Mouse (Mus musculus) cerebellum, adult 11 months (tissue): ENCODE results near the gene Gm12355.
"Not testable (repeated sequence)": the region's sequence is repeated elsewhere in the genome, so short reads cannot be mapped to it uniquely, and the experiment has no call there.

Experiments
- DNase-seq: peaks from one replicate; pipeline ENCODE4 v3.0.0; 2022

Gm12355 gene

GRCm38 (mm10) chr11:98625611-98626410, at the start of gene Gm12355, which contains the start of gene Gsdma3:
Gene Gm12355, minus strand, starts transcription at chr11:98625661.
Gene Gsdma3, plus strand, starts transcription at chr11:98626360.
- no peak for DNase-seq

- DNase-seq: peak; percentile 54
Measured at GRCm38 (mm10) chr11:98673136-98673535, 47.7 kb upstream of the Gm12355 start.

GRCm38 (mm10) chr11:98672482-98672881, 47.0 kb upstream of the Gm12355 start:
- DNase-seq: no peak

GRCm38 (mm10) chr11:98671857-98672256, 46.4 kb upstream of the Gm12355 start:
- no peak for DNase-seq

GRCm38 (mm10) chr11:98671284-98671815, 45.9 kb upstream of the Gm12355 start:
- no peak for DNase-seq

GRCm38 (mm10) chr11:98668984-98669383, 43.5 kb upstream of the Gm12355 start:
- no peak for DNase-seq

GRCm38 (mm10) chr11:98664091-98664490, 38.6 kb upstream of the Gm12355 start, which contains the start of gene Gsdma:
Gene Gsdma, plus strand, starts transcription at chr11:98664351.
- DNase-seq: no peak

GRCm38 (mm10) chr11:98660517-98660916, 35.1 kb upstream of the Gm12355 start:
- DNase-seq: no peak

GRCm38 (mm10) chr11:98655076-98655475, 29.6 kb upstream of the Gm12355 start:
- not testable (repeated sequence) for DNase-seq

- DNase-seq: no peak
Measured at GRCm38 (mm10) chr11:98646459-98646858, 21.0 kb upstream of the Gm12355 start, which contains the start of gene Gsdma2. Gene Gsdma2, plus strand, starts transcription at chr11:98646759.

- no peak for DNase-seq
Measured at GRCm38 (mm10) chr11:98645946-98646345, 20.5 kb upstream of the Gm12355 start.

- DNase-seq: no peak
Measured at GRCm38 (mm10) chr11:98644757-98645156, 19.3 kb upstream of the Gm12355 start.

GRCm38 (mm10) chr11:98640091-98640490, 14.6 kb upstream of the Gm12355 start:
- no peak for DNase-seq

- DNase-seq: no peak
Measured at GRCm38 (mm10) chr11:98637501-98637900, 12.0 kb upstream of the Gm12355 start.

GRCm38 (mm10) chr11:98635312-98635970, 10.0 kb upstream of the Gm12355 start:
- DNase-seq: not testable (repeated sequence)

GRCm38 (mm10) chr11:98630646-98631045, 5.2 kb upstream of the Gm12355 start:
- no peak for DNase-seq

GRCm38 (mm10) chr11:98628706-98629105, 3.2 kb upstream of the Gm12355 start:
- DNase-seq: no peak

GRCm38 (mm10) chr11:98624381-98624780, 1.1 kb downstream of the Gm12355 start:
- not testable (repeated sequence) for DNase-seq

GRCm38 (mm10) chr11:98623981-98624380, 1.5 kb downstream of the Gm12355 start:
- DNase-seq: not testable (repeated sequence)

- no peak for DNase-seq
Measured at GRCm38 (mm10) chr11:98620791-98621190, 4.7 kb downstream of the Gm12355 start.

GRCm38 (mm10) chr11:98606763-98607162, 18.7 kb downstream of the Gm12355 start:
- DNase-seq: no peak

- DNase-seq: not testable (repeated sequence)
Measured at GRCm38 (mm10) chr11:98604911-98605310, 20.6 kb downstream of the Gm12355 start.

GRCm38 (mm10) chr11:98603953-98604352, 21.5 kb downstream of the Gm12355 start:
- DNase-seq: no peak
